Mouse (Mus musculus) mouse embryonic stem cell (cell line): ENCODE measurements at regions not wholly inside any gene's neighbourhood (a gene's known extent, or its start where the extent isn't known, plus 50 kb on each side); places are given as distances from the start of the nearest gene placed in this dataset.

Source experiments
- in situ Hi-C, 2 experiments: fragments of 300-500 bp; cut with MboI; formaldehyde crosslinking; loops; 1 replicate in 1 of 2; 3 replicates in 1 of 2; pipeline ENCODE4 v1.14.3; 2019 to 2020; ENCODE audit warnings: low sequenced_read_pairs in 2 of 2, low pct_unique_long_range_greater_than_20kb in 1 of 2, mixed read lengths in 1 of 2; ENCODE audit not compliant: unreplicated experiment in 1 of 2

DNA sequence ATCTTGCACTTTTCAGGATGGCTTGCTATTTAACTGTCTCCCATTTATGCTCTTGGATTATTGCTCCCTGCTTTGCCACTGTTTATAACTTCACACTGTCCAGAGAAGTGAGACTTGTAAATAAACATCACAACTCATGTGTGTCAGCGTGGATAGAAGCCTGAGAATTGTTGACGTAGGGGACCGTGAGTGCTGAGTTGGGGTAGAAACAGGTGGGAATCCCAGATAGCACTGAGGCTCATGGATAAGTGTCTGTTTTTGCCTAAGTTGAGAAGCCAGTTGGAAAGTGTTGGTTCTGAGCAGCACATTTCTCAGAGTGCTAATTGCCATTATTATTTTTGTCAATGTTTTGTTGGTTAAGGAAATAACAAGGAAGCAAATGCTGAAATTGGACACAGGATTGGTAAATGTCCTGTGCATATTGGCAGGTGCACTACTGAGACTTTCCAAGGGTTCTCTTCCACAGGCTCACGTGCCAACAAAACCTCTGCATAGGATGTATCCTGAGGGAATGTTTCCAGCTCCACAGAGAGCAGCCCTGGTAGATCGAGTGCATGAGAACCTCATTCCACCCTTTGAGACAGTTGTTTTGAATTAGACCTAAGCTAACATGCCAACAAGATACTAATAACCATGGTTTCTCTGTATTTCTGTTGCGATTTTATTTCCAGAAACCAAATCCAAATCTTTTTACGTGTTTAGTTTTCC, 74.3 kb upstream of the Grb10 start:
- in situ Hi-C loops = loop anchor here in 1 of 2 experiments (10.0 kb wide), 1 partner anchor 62 kb away; no protein-coding TSS in a partner anchor

DNA sequence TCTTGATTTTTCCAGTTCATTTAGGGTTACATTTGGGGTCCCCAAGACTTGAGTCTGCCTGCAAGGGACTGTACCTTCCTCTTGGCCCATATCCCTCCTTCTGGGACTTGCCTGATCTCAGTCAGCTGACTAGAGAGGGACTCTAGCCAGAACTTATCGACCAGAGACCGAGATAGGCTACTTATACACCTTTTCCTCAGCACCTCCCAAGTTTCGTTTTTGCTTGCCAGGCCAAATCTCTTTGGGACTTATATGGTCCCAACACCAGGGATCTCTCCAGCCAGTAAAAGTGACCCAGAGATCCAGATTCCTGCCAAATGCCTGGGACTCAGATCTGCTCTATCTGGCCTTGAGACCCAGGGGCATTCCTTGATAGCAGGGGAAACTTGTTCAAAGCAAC, 69.2 kb upstream of the Grb10 start:
- in situ Hi-C loops = no loop called here

DNA sequence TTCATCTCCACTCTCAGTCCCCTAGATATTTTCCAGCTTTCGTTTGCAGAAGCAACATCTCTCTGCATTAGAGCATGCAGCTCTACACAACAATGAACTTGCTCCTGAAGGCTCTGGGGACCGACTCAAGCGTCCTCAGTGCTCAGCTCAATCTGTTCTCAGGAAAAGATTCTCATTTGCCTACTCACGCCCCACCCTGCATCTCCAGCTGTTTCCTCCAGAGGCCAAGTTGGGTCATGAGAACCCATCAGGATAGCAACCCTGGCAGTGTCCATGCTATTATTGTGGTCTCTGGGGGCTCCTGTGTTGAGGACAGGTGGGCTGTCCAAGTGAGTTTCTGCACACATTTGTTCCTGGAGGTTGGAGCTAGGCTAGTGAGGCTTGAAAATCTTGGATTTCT, 52.5 kb upstream of the Grb10 start:
- in situ Hi-C loops = no loop called here

DNA sequence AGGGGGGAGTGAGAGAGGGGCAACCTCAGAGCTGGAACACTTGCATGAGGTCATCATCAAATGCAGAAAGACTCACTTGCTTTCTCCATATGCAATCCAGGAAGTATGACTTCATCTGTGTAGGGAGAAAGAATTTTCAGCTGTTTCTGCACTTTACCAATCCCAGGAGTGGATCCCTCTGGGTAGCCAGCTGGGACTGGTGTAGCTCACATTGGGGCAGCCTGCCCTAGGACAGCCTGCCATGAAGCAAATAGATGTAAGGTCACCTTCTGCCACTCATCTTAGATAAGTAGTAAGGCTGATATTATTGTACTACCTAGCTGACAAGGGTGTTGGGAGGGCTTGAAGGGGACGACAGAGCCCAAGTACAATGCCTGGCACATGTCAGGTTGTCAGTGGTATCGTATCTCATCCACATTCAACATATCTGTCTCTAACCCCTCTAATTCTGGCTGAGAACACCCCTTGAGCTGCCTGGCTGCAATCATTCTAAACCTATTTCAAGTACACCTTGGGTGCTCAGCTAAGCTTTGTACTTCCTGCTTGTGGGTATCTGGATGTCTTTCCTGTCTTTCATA, 51.4 kb upstream of the Grb10 start:
- in situ Hi-C loops = no loop called here
